Mouse (Mus musculus) liver, embryonic 14.5 days (tissue): ENCODE data around the gene Gm40460. TPM values are rescaled to one million over a fixed set of nuclear protein-coding genes. Genes with fewer than 3 reads are reported as not detected.
"Not testable (repeated sequence)": the region's sequence is repeated elsewhere in the genome, so short reads cannot be mapped to it uniquely, and the experiment has no call there.

Experiments
- ATAC-seq: fragments of 200-750 bp; cut with Nextera tagmentation; 2 replicates; pipeline ENCODE4 v1.8.0; 2017; ENCODE audit warnings: moderate number of reproducible peaks, mild to moderate bottlenecking, moderate library complexity; ENCODE audit not compliant: insufficient read depth
- DNase-seq, 3 experiments: peaks; one replicate each; pipeline ENCODE4 v3.0.0-alpha.2; 2012 to 2013; ENCODE audit warnings: low read depth in 3 of 3, low spot score in 3 of 3
- H3K27ac ChIP-seq: fragments of 300-500 bp; sonication (generic); 2 replicates; pipeline ENCODE4 v1.5.1; 2014; ENCODE audit warnings: moderate library complexity, mild to moderate bottlenecking, control low read depth, inconsistent platforms
- H3K27me3 ChIP-seq: fragments of 300-500 bp; sonication (generic); 2 replicates; pipeline ENCODE4 v1.6.1; 2014; ENCODE audit warnings: mild to moderate bottlenecking, low read length, moderate library complexity; ENCODE audit not compliant: control insufficient read depth, insufficient read depth
- H3K36me3 ChIP-seq: fragments of 300-500 bp; sonication (generic); replicated peaks from 2 replicates; pipeline ENCODE4 v1.6.1; 2014; ENCODE audit warnings: low read depth; ENCODE audit not compliant: control insufficient read depth, insufficient read depth
- H3K4me1 ChIP-seq, 2 experiments: fragments of 200-500 bp in 1 of 2; fragments of 300-500 bp in 1 of 2; sonication (generic) in 1 of 2; replicated peaks; 2 replicates each; pipeline ENCODE4 v1.6.1; 2012 to 2014; ENCODE audit warnings: antibody characterized with exemption in 1 of 2, inconsistent platforms in 1 of 2, low read length in 1 of 2; ENCODE audit not compliant: control insufficient read depth in 2 of 2, insufficient read depth in 2 of 2
- H3K4me2 ChIP-seq: fragments of 300-500 bp; sonication (generic); 2 replicates; pipeline ENCODE4 v1.6.1; 2014; ENCODE audit warnings: low read depth, mild to moderate bottlenecking, control low read depth, moderate library complexity
- H3K4me3 ChIP-seq, 2 experiments: fragments of 200-500 bp in 1 of 2; fragments of 300-500 bp in 1 of 2; sonication (generic) in 1 of 2; 2 replicates each; pipeline ENCODE4 v1.5.1; 2012 to 2014; ENCODE audit warnings: low read depth in 2 of 2, low read length in 2 of 2, mild to moderate bottlenecking in 2 of 2, control low read depth in 1 of 2, inconsistent platforms in 1 of 2, moderate library complexity in 1 of 2; ENCODE audit not compliant: insufficient read depth in 1 of 2
- H3K9ac ChIP-seq: fragments of 300-500 bp; sonication (generic); replicated peaks from 2 replicates; pipeline ENCODE4 v1.6.1; 2014; ENCODE audit warnings: mild to moderate bottlenecking, control low read depth, moderate library complexity
- H3K9me3 ChIP-seq: fragments of 300-500 bp; sonication (generic); 2 replicates; pipeline ENCODE4 v1.6.1; 2016; ENCODE audit warnings: low read length, mixed read lengths; ENCODE audit not compliant: control insufficient read depth
- CTCF ChIP-seq: IDR thresholded peaks from 2 replicates; pipeline ENCODE4 v1.5.1; 2016; ENCODE audit warnings: antibody characterized with exemption, low read depth, control low read depth
- EP300 ChIP-seq: IDR thresholded peaks from 2 replicates; pipeline ENCODE4 v1.6.1; 2016; ENCODE audit warnings: antibody characterized with exemption, low read depth
- WGBS: fragments of 180-500 bp; shearing (Covaris S2); extraction: QIAGEN DNeasy Blood & Tissue Kit; methylation state at CpG from one replicate; pipeline ENCODE4 v1.1.7; 2014; ENCODE audit not compliant: insufficient replicate concordance; 5-methylcytosine and 5-hydroxymethylcytosine counted together
- polyA plus RNA-seq, 2 experiments: library from polyadenylated mRNA; depleted of rRNA in 1 of 2; stranded (reverse) in 1 of 2; unstranded in 1 of 2; fragments of >200 nt; fragmentation: Nextera tagmentation in 1 of 2; extraction: Ambion mirVana in 1 of 2; gene quantifications; 2 replicates each; pipeline versions ENCODE4 v1.2.1 to v1.2.3; 2012 to 2014

Gm40460 gene
- polyA plus RNA-seq, 2 experiments: not detected

GRCm38 (mm10) chr7:142231540-142231939 lies 9.3 kb downstream of the Gm40460 start:
- Histone ChIP-seq H3K36me3 (no peaks in the 10 kb centered on the region), H3K4me3 (no peak overlapping the region), H3K9me3 (no peaks in the 10 kb centered on the region), H3K4me1 (no peaks in the 10 kb centered on the region), H3K27me3 (no peaks in the 10 kb centered on the region), H3K9ac (no peak overlapping the region), H3K4me2 (no peak overlapping the region), H3K27ac (no peak overlapping the region)
- ATAC-seq (no peak), DNase-seq (no peak)
- WGBS: 45% methylated on average over 1 of the region's 1 CpGs
- TF ChIP-seq CTCF: no peak
- TF ChIP-seq EP300: no peak

DNA sequence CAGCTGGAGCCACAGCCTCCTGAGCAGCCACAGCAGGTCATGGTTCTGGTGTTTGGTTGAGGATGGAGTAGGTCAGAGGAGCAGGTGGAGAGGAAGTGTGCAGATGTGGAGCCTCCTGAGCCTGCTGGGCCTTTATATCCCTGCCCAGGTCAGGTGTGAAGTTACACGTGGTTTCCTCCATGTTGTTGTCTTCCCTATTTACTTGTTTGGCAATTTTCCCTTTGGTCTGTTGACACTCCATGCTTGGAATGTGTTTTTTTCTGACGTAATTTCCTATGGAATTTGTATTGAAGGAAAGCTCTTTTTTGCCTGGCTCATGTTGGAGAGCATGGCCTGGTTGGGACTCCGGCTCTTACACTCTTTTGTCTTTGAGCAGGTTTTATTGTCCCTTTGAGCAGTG lies 11.0 kb downstream of the Gm40460 start, which contains the start of gene Krtap5-5:
Gene Krtap5-5 (minus strand): TSS at position 101 of the 400 bp plus-strand sequence.
- H3K4me3 ChIP-seq, DNase-seq, H3K9ac ChIP-seq, H3K36me3 ChIP-seq, H3K9me3 ChIP-seq, H3K4me2 ChIP-seq, H3K27me3 ChIP-seq, H3K4me1 ChIP-seq, ATAC-seq, H3K27ac ChIP-seq: not testable (repeated sequence)
- 29% methylated on average over 3 of the region's 3 CpGs for WGBS

GRCm38 (mm10) chr7:142224518-142224917 lies 16.4 kb downstream of the Gm40460 start:
- Histone ChIP-seq H3K9me3 (no peaks in the 10 kb centered on the region), H3K4me1 (no peaks in the 10 kb centered on the region), H3K4me3 (no peak overlapping the region), H3K9ac (no peak overlapping the region), H3K36me3 (no peaks in the 10 kb centered on the region), H3K27me3 (no peaks in the 10 kb centered on the region), H3K4me2 (no peak overlapping the region), H3K27ac (no peak overlapping the region)
- DNase-seq (no peak), ATAC-seq (no peak)
- 31% methylated on average over 2 of the region's 2 CpGs for WGBS
- TF ChIP-seq CTCF: no peak
- no peak for TF ChIP-seq EP300

DNA sequence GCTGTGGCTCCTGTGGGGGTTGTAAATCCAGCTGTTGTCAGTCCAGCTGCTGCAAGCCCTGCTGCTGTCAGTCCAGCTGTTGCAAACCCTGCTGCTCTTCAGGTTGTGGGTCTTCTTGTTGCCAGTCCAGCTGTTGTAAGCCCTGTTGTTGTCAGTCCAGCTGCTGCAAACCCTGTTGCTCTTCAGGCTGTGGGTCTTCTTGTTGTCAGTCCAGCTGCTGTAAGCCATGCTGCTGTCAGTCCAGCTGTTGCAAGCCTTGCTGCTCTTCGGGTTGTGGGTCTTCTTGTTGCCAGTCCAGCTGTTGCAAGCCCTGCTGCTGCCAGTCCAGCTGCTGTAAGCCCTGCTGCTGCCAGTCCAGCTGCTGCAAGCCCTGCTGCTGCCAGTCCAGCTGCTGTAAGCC lies 28.7 kb downstream of the Gm40460 start:
- 18% methylated on average over 1 of the region's 1 CpGs for WGBS
- not testable (repeated sequence) for H3K36me3 ChIP-seq, H3K9me3 ChIP-seq, H3K4me1 ChIP-seq, H3K4me3 ChIP-seq, H3K27ac ChIP-seq, ATAC-seq, H3K27me3 ChIP-seq, H3K4me2 ChIP-seq, H3K9ac ChIP-seq, DNase-seq

DNA sequence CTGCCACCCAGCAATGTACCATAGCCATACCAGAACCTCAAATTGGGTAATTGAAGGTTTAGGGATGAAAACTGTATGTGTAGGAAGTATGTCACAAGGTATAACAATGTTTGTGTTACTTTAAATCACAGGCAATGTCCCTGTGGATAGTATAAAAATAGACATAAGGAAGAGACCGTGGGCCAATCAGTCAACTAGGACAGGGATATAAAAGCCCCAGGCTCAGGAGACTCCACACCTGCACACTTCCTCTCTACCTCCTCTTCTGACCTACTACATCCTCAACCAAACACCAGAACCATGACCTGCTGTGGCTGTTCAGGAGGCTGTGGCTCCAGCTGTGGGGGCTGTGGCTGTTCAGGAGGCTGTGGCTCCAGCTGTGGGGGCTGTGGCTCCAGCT lies 29.3 kb downstream of the Gm40460 start, which contains the start of gene Gm7579:
Gene Gm7579 (plus strand): TSS at position 301 of the 400 bp plus-strand sequence.
- TF ChIP-seq CTCF (no peak), EP300 (no peak)
- no peak for ATAC-seq

GRCm38 (mm10) chr7:142206891-142207290 lies 34.0 kb downstream of the Gm40460 start:
- H3K9me3 ChIP-seq, H3K27me3 ChIP-seq, H3K9ac ChIP-seq, H3K27ac ChIP-seq, H3K4me3 ChIP-seq, DNase-seq, H3K4me2 ChIP-seq, ATAC-seq, H3K4me1 ChIP-seq, H3K36me3 ChIP-seq: not testable (repeated sequence)
- WGBS: 55% methylated on average over 5 of the region's 5 CpGs

More for the DNA sequence above, 29.3 kb downstream of the Gm40460 start, which contains the start of gene Gm7579:
- no peaks in the 10 kb centered on the region for H3K9me3 ChIP-seq
- DNase-seq: no peak
- no peak within 1 kb of the TSS for H3K9ac ChIP-seq
- H3K36me3 ChIP-seq: no peaks in the 10 kb centered on the region
- no peak within 1 kb of the TSS for H3K4me3 ChIP-seq
- no peak within 1 kb of the TSS for H3K4me2 ChIP-seq
- 42% methylated on average over 1 of the region's 1 CpGs for WGBS
- H3K4me1 ChIP-seq: no peaks in the 10 kb centered on the region
- no peak within 1 kb of the TSS for H3K27ac ChIP-seq
- no peaks in the 10 kb centered on the region for H3K27me3 ChIP-seq
